Mouse (Mus musculus): ENCODE data around the gene Tnfrsf25. TPM values are rescaled to one million over a fixed set of nuclear protein-coding genes. Genes with fewer than 3 reads are reported as not detected.

Tnfrsf25 gene
- polyA plus RNA-seq, 1 experiment = 3.8 TPM

GRCm38 (mm10) chr4:152141521-152142135, 25.9 kb downstream of the Tnfrsf25 start:
- TF ChIP-seq CTCF (IDR thresholded peaks at IDR 0.05; ENCODE audit: extremely low read depth, insufficient read length, insufficient replicate concordance, low read depth, low read length) (no peak), POLR2A (IDR thresholded peaks at IDR 0.05; ENCODE audit: low read depth, low read length) (no peak)
- no peaks in the 10 kb centered on the region for H3K36me3 ChIP-seq (ENCODE audit: control insufficient read depth, insufficient read depth, low read length)
- H3K27me3 ChIP-seq (ENCODE audit: control insufficient read depth, insufficient read depth, low read length) = no peaks in the 10 kb centered on the region
- 78% methylated on average over 8 of the region's 8 CpGs for WGBS
- H3K4me3 ChIP-seq (ENCODE audit: low read depth, low read length) = no peak overlapping the region
- peaks cover 15% of the 10 kb centered on the region for H3K4me1 ChIP-seq (ENCODE audit: control insufficient read depth, insufficient read depth, insufficient read length, low read length)
- no peak overlapping the region for H3K27ac ChIP-seq (ENCODE audit: insufficient read depth, low read depth, low read length)

DNA sequence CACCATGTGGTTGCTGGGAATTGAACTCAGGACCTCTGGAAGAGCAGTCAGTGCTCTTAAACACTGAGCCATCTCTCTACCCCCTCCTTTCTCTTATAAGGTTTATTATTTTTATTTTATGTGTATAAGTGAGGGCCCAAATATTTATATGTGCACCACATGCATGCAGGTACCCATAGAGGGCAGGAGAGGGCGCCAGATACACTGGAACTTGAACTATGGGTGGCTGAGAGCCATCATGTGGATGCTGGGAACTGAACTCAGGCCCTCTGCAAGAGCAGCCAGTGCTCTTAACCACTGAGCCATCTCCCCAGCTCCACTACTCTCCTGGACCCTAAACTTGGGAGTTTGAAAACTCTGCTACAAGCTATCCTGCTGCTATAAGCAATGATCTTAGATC, 27.9 kb downstream of the Tnfrsf25 start:
- 28% methylated on average over 1 of the region's 1 CpGs for WGBS
- Histone ChIP-seq H3K4me1 (ENCODE audit: control insufficient read depth, insufficient read depth, insufficient read length, low read length) (peaks cover 5% of the 10 kb centered on the region), H3K4me3 (ENCODE audit: low read depth, low read length) (no peak overlapping the region), H3K27me3 (ENCODE audit: control insufficient read depth, insufficient read depth, low read length) (no peaks in the 10 kb centered on the region), H3K27ac (ENCODE audit: insufficient read depth, low read depth, low read length) (no peak overlapping the region), H3K36me3 (ENCODE audit: control insufficient read depth, insufficient read depth, low read length) (no peaks in the 10 kb centered on the region)
- TF ChIP-seq POLR2A (IDR thresholded peaks at IDR 0.05; ENCODE audit: low read depth, low read length) (no peak), CTCF (IDR thresholded peaks at IDR 0.05; ENCODE audit: extremely low read depth, insufficient read length, insufficient replicate concordance, low read depth, low read length) (no peak)

DNA sequence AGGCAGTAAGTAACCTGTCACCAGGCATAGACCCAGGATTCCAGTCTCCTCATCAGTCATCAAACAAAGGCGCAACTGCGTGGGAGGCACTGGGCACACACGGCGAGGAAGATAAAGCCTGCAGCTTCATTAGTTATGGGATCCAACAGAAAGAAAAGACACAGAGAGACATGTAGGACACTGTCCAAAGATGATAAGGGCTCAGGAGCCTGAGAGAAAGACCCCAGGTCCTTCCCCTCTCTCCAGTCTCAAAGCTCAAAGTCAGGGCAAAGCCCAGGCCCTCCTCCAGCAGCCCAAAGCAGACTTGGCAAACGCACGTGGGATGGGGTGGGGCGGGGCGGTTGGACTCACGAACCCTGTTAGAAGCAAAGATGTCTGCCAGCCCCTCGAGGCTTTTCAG, 29.7 kb downstream of the Tnfrsf25 start:
- TF ChIP-seq POLR2A (IDR thresholded peaks at IDR 0.05; ENCODE audit: low read depth, low read length) (no peak), CTCF (IDR thresholded peaks at IDR 0.05; ENCODE audit: extremely low read depth, insufficient read length, insufficient replicate concordance, low read depth, low read length) (no peak)

DNA sequence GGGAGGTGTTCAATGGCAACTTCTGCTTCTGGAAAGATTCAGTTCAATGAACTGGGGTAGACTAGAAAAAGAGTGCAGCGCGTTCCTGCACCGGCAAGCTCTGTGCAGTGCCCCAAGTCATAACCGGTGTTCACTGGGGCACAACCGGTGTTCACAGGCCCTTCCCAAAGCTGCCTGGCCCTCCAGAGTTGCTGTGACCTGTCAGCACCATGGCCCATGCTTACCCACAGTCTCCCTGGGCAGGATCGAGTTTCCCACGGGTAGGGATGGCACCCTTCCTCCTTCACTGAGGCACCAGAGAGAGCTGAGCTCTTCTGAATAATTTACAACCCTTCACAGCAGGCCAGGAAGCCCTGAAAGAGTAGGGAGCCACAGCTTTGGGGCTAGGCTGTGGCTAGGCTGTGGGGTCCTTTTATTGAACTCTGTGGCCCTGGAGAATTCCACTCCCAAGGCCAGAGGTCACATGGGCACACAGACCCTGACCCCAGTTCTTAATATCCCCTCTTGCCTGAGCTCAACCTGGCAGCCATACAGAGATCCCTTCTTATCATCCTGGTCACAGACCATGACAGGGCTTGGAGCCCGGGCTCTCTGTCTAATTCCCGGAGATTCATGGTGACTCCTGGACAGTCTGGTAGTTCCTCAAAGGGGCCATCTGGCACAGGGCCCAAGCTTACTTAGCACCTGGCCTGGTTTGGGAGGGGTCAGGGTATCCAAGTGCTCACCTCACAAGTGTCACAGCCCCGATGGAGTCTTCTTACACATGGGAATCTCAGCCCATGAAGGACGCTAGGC, 30.5 kb downstream of the Tnfrsf25 start:
- Histone ChIP-seq H3K27me3 (ENCODE audit: control insufficient read depth, insufficient read depth, low read length) (no peaks in the 10 kb centered on the region), H3K27ac (ENCODE audit: insufficient read depth, low read depth, low read length) (no peak overlapping the region), H3K36me3 (ENCODE audit: control insufficient read depth, insufficient read depth, low read length) (no peaks in the 10 kb centered on the region), H3K4me3 (ENCODE audit: low read depth, low read length) (no peak overlapping the region), H3K4me1 (ENCODE audit: control insufficient read depth, insufficient read depth, insufficient read length, low read length) (no peaks in the 10 kb centered on the region; the same call in 1 of the 2 replicates)
- WGBS = 66% methylated on average over 11 of the region's 11 CpGs
- TF ChIP-seq CTCF (IDR thresholded peaks at IDR 0.05; ENCODE audit: extremely low read depth, insufficient read length, insufficient replicate concordance, low read depth, low read length) = no peak
- no peak for TF ChIP-seq POLR2A (IDR thresholded peaks at IDR 0.05; ENCODE audit: low read depth, low read length)

More for the DNA sequence above, 29.7 kb downstream of the Tnfrsf25 start:
- H3K36me3 ChIP-seq (ENCODE audit: control insufficient read depth, insufficient read depth, low read length) = no peaks in the 10 kb centered on the region
- no peaks in the 10 kb centered on the region for H3K27me3 ChIP-seq (ENCODE audit: control insufficient read depth, insufficient read depth, low read length)
- H3K27ac ChIP-seq (ENCODE audit: insufficient read depth, low read depth, low read length) = no peak overlapping the region
- WGBS = 31% methylated on average over 10 of the region's 10 CpGs
- H3K4me3 ChIP-seq (ENCODE audit: low read depth, low read length) = no peak overlapping the region
- no peaks in the 10 kb centered on the region; the same call in 1 of the 2 replicates for H3K4me1 ChIP-seq (ENCODE audit: control insufficient read depth, insufficient read depth, insufficient read length, low read length)

DNA sequence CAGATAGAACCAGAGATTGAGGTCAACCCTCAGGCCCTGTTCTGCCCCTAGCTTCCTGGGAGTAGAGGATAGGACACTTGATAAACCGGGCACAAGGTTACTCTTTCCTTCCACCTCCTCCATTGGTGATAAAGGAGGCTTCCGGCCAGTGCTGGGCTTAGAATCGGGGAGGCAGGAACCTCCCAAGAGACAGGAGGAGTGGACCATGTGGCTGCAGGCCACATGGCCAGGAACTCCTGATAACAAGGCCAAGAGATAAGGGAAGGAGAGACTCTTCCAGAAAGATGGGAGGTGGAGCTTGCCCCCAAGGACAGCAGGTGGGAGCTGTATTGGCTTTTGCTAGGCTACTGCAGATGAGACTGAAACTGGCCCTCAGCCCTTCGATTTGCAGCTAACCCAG, 34.8 kb downstream of the Tnfrsf25 start:
- H3K36me3 ChIP-seq (ENCODE audit: control insufficient read depth, insufficient read depth, low read length) = no peaks in the 10 kb centered on the region

DNA sequence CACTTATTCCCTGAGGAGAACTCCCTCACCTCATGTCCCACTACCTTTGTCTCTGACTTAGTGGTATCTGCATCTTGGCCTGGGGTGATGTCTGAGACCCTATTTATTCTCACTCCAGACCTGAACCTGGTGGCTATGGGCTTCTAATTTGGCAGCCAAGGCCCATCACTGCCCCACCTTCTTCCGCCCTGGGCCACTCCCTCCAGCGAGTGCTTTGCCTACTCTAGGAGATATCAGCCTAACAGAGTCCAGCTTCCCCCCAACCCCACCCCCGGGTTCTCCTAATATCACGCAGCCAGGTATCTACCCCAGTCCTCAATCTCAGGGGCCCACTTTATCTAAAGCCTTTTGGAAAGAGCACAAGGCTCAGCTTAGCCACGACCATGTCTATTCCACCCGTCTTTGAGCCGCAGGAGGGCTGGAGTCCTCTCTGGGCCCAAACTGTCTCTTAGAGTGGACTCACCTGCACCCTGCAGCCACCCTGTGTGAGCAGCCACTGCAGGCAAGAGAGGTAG, 35.8 kb downstream of the Tnfrsf25 start:
- Histone ChIP-seq H3K4me3 (ENCODE audit: low read depth, low read length) (peak overlapping the region; percentile 59), H3K36me3 (ENCODE audit: control insufficient read depth, insufficient read depth, low read length) (no peaks in the 10 kb centered on the region), H3K27me3 (ENCODE audit: control insufficient read depth, insufficient read depth, low read length) (peaks cover 6% of the 10 kb centered on the region), H3K4me1 (ENCODE audit: control insufficient read depth, insufficient read depth, insufficient read length, low read length) (peaks cover 11% of the 10 kb centered on the region), H3K27ac (ENCODE audit: insufficient read depth, low read depth, low read length) (no peak overlapping the region)
- TF ChIP-seq CTCF (IDR thresholded peaks at IDR 0.05; ENCODE audit: extremely low read depth, insufficient read length, insufficient replicate concordance, low read depth, low read length) = no peak
- TF ChIP-seq POLR2A (IDR thresholded peaks at IDR 0.05; ENCODE audit: low read depth, low read length) = no peak
- WGBS = 28% methylated on average over 7 of the region's 7 CpGs

More for the DNA sequence above, 34.8 kb downstream of the Tnfrsf25 start:
- WGBS = 55% methylated on average over 4 of the region's 4 CpGs
- Histone ChIP-seq H3K4me1 (ENCODE audit: control insufficient read depth, insufficient read depth, insufficient read length, low read length) (peaks cover 11% of the 10 kb centered on the region), H3K27ac (ENCODE audit: insufficient read depth, low read depth, low read length) (no peak overlapping the region), H3K27me3 (ENCODE audit: control insufficient read depth, insufficient read depth, low read length) (peaks cover 6% of the 10 kb centered on the region), H3K4me3 (ENCODE audit: low read depth, low read length) (no peak overlapping the region)
- TF ChIP-seq CTCF (IDR thresholded peaks at IDR 0.05; ENCODE audit: extremely low read depth, insufficient read length, insufficient replicate concordance, low read depth, low read length) (no peak), POLR2A (IDR thresholded peaks at IDR 0.05; ENCODE audit: low read depth, low read length) (no peak)

DNA sequence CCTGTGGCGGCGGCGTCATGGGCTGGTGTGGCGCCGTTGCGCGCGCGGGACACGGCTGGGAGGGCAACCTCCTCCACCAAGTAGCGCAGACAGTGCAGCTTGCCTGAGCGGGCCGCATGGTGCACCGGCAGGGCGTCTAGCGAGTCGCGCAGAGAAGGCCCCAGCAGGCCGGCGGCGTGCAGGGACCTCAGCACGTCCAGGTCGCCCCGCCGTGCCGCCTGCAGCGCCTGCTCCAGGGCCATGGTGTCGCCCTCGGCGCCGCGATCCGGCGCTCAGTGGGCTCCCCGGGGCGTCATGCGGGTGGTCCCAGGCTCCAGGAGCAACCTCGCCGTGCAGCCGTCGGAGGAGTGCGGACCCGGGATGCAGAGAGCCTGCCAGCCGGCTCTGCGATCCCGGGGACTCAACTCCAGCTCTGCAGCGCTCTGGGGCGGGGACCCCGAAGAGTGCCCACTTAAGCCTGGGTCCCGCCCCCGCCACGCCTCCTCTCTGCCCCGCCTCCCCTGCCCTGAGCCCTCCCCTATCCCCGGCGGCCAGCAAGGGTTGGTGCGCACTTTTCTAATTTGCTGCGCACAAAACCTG, 36.3 kb downstream of the Tnfrsf25 start, which contains the start of gene Espn:
TSS of gene Espn (minus strand) at position 406 of the 579 bp plus-strand sequence.
- H3K27ac ChIP-seq (ENCODE audit: insufficient read depth, low read depth, low read length) = no peak within 1 kb of the TSS
- TF ChIP-seq POLR2A (IDR thresholded peaks at IDR 0.05; ENCODE audit: low read depth, low read length) = no peak
- TF ChIP-seq CTCF (IDR thresholded peaks at IDR 0.05; ENCODE audit: extremely low read depth, insufficient read length, insufficient replicate concordance, low read depth, low read length) = no peak
- peaks cover 6% of the 10 kb centered on the region for H3K27me3 ChIP-seq (ENCODE audit: control insufficient read depth, insufficient read depth, low read length)
- peaks cover 11% of the 10 kb centered on the region for H3K4me1 ChIP-seq (ENCODE audit: control insufficient read depth, insufficient read depth, insufficient read length, low read length)
- no peaks in the 10 kb centered on the region for H3K36me3 ChIP-seq (ENCODE audit: control insufficient read depth, insufficient read depth, low read length)
- peak within 1 kb of the TSS; percentile 59 for H3K4me3 ChIP-seq (ENCODE audit: low read depth, low read length)
- WGBS = 2% methylated on average over 54 of the region's 57 CpGs
